Mouse (Mus musculus): Measurements from ENCODE around the gene Exo5.

Gene Exo5

GRCm38 (mm10) chr4:120909558-120910150 lies 15.2 kb downstream of the Exo5 start:
- CTCF ChIA-PET: no interaction called here

GRCm38 (mm10) chr4:120905644-120906043 lies 19.2 kb downstream of the Exo5 start:
- CTCF ChIA-PET: no interaction called here

- CTCF ChIA-PET: no interaction called here
These were observed 20.3 kb downstream of the Exo5 start for GRCm38 (mm10) chr4:120904533-120904932.

GRCm38 (mm10) chr4:120895810-120896584 lies 28.8 kb downstream of the Exo5 start:
- CTCF ChIA-PET: interaction anchor here (0.5 kb wide), 1 partner anchor 134 kb away, joined by 4 read pairs; no protein-coding TSS in a partner anchor

- CTCF ChIA-PET: no interaction called here
These were observed 29.6 kb downstream of the Exo5 start for GRCm38 (mm10) chr4:120895226-120895625.

GRCm38 (mm10) chr4:120894584-120894983 lies 30.2 kb downstream of the Exo5 start:
- CTCF ChIA-PET: no interaction called here

GRCm38 (mm10) chr4:120893656-120894401 lies 31.0 kb downstream of the Exo5 start:
- CTCF ChIA-PET: no interaction called here

- CTCF ChIA-PET: no interaction called here
These were observed 32.3 kb downstream of the Exo5 start for GRCm38 (mm10) chr4:120892516-120892915.

GRCm38 (mm10) chr4:120891960-120892359 lies 32.9 kb downstream of the Exo5 start:
- CTCF ChIA-PET: no interaction called here

- CTCF ChIA-PET: no interaction called here
These were observed 33.9 kb downstream of the Exo5 start for GRCm38 (mm10) chr4:120890754-120891440.

- CTCF ChIA-PET: interaction anchor here (0.7 kb wide), 1 partner anchor 1968 kb away, joined by 13 read pairs; no protein-coding TSS in a partner anchor
These were observed 35.9 kb downstream of the Exo5 start for GRCm38 (mm10) chr4:120888884-120889283.

GRCm38 (mm10) chr4:120887381-120888112 lies 37.3 kb downstream of the Exo5 start:
- CTCF ChIA-PET: interaction anchor here (0.8 kb wide), 1 partner anchor 297 kb away, joined by 4 read pairs; no protein-coding TSS in a partner anchor

GRCm38 (mm10) chr4:120886811-120887210 lies 38.0 kb downstream of the Exo5 start:
- CTCF ChIA-PET: no interaction called here

- CTCF ChIA-PET: no interaction called here
These were observed 38.7 kb downstream of the Exo5 start for GRCm38 (mm10) chr4:120886131-120886530.

GRCm38 (mm10) chr4:120885208-120886120 lies 39.4 kb downstream of the Exo5 start:
- CTCF ChIA-PET: no interaction called here

GRCm38 (mm10) chr4:120882002-120882625 lies 42.7 kb downstream of the Exo5 start:
- CTCF ChIA-PET: interaction anchor here (0.7 kb wide), 1 partner anchor 68 kb away, joined by 3 read pairs; no protein-coding TSS in a partner anchor

- CTCF ChIA-PET: no interaction called here
These were observed 43.9 kb downstream of the Exo5 start for GRCm38 (mm10) chr4:120880731-120881432.

GRCm38 (mm10) chr4:120879386-120879785 lies 45.4 kb downstream of the Exo5 start:
- CTCF ChIA-PET: no interaction called here

- CTCF ChIA-PET: no interaction called here
These were observed 46.1 kb downstream of the Exo5 start for GRCm38 (mm10) chr4:120878728-120879127.
